Mouse (Mus musculus) liver, adult 10 weeks (tissue): ENCODE data around the gene Dpy30. TPM values are rescaled to one million over a fixed set of nuclear protein-coding genes. Genes with fewer than 3 reads are reported as not detected.

ENCODE experiments used
- polyA plus RNA-seq: library from polyadenylated mRNA; stranded (reverse); fragments of 350-450 nt; fragmentation: Illumina TruSeq; extraction: RNeasy Lipid Tissue Mini Kit (QIAGEN cat#74804); gene quantifications from one replicate; pipeline ENCODE4 v1.2.3, GENCODE M21; 2014; ENCODE audit warnings: low read depth, low replicate concordance

The Dpy30 gene
- polyA plus RNA-seq, result 68.2 TPM

GRCm38 (mm10) chr17:74323844-74324243, at the start of gene Dpy30:
TSS of gene Dpy30 (minus strand) at chr17:74323944.

GRCm38 (mm10) chr17:74338937-74339804, 15.4 kb upstream of the Dpy30 start, which contains the start of gene Spast:
TSS of gene Spast (plus strand) at chr17:74338987.

GRCm38 (mm10) chr17:74295026-74295970, 28.4 kb downstream of the Dpy30 start, which contains the start of gene Memo1:
TSS of gene Memo1 (minus strand) at chr17:74295521.

Other genes with a start within 250 kb of the Dpy30 start
- 72.4 TPM for gene Memo1, start 28.4 kb downstream of the Dpy30 start, polyA plus RNA-seq
- gene Spast, start 15.0 kb upstream of the Dpy30 start, polyA plus RNA-seq, result 27.9 TPM
- 10.6 TPM for gene Slc30a6, start 71.7 kb upstream of the Dpy30 start, polyA plus RNA-seq
- gene Nlrc4, start 135.2 kb upstream of the Dpy30 start, polyA plus RNA-seq, result 0.19 TPM
- 135 TPM for gene Yipf4, start 165.5 kb upstream of the Dpy30 start, polyA plus RNA-seq
- gene Birc6, start 204.4 kb upstream of the Dpy30 start, polyA plus RNA-seq, result 74.7 TPM